Mouse (Mus musculus): Measurements from ENCODE around the gene Dlg2. TPM values are rescaled to one million over a fixed set of nuclear protein-coding genes. Genes with fewer than 3 reads are reported as not detected.

Gene Dlg2
- polyA plus RNA-seq, 1 experiment, result 0.85 TPM

DNA sequence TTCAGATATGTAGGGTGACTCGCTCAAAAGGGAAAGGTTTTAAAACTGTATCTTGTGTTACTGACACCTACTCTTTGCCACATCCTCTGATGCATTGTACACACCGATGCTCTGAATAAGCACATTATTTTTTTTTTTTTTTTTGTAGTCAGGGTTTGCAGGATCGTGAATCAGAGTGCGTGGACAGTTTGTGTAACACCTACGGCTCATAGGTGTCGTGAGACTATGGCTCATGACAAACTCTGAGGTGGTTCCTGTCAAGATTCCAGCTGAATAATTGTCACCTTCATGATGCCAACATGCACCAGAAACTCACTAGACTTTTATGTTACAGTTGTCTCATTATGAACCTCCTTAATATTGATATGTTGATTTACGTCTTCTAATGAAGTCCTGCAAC is 620.0 kb downstream of the Dlg2 start:
- H3K36me3 ChIP-seq (ENCODE audit: control insufficient read depth, insufficient read depth, low read length, poor library complexity, severe bottlenecking), result no peaks in the 10 kb centered on the region
- H3K4me1 ChIP-seq (ENCODE audit: control insufficient read depth, insufficient read depth, low read length), result no peaks in the 10 kb centered on the region
- no peak overlapping the region for H3K4me3 ChIP-seq (ENCODE audit: low read depth, low read length)
- TF ChIP-seq EP300 (IDR thresholded peaks at IDR 0.05; ENCODE audit: insufficient read depth, low read depth, low read length), result no peak
- no peak for TF ChIP-seq POLR2A (IDR thresholded peaks at IDR 0.05; ENCODE audit: insufficient read depth, low read length)
- TF ChIP-seq CTCF (IDR thresholded peaks at IDR 0.05; ENCODE audit: low read depth, low read length), result no peak
- H3K9me3 ChIP-seq (replicated peaks; ENCODE audit: control insufficient read depth, insufficient read depth, low read length, poor library complexity, severe bottlenecking), result no peaks in the 10 kb centered on the region
- no peak overlapping the region for H3K9ac ChIP-seq (ENCODE audit: low read depth, poor library complexity, severe bottlenecking)
- no peaks in the 10 kb centered on the region for H3K27me3 ChIP-seq (ENCODE audit: control insufficient read depth, insufficient read depth, low read length, poor library complexity, severe bottlenecking)
- no peak overlapping the region for H3K27ac ChIP-seq (ENCODE audit: insufficient read depth, low read length)

DNA sequence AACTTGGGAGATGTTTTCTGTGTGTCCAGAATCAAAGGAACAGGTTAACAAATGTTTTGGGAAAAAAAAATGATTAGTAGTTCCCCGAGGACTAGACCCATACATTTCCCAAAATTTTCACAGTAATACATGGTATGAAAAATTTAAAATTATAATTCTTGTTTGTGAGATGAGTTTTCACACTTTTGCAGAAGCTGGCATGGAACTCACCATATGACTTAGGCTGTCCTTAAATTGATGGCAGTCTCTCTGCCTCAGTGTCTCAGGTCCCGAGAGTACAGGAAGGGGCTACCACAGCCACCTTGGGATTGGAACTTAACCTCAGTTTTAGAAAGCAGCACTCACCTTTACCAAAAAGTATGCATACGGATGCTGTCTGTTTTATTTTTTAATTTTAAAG is 622.0 kb downstream of the Dlg2 start:
- TF ChIP-seq POLR2A (IDR thresholded peaks at IDR 0.05; ENCODE audit: insufficient read depth, low read length) (no peak), EP300 (IDR thresholded peaks at IDR 0.05; ENCODE audit: insufficient read depth, low read depth, low read length) (no peak), CTCF (IDR thresholded peaks at IDR 0.05; ENCODE audit: low read depth, low read length) (no peak)
- Histone ChIP-seq H3K9me3 (replicated peaks; ENCODE audit: control insufficient read depth, insufficient read depth, low read length, poor library complexity, severe bottlenecking) (no peaks in the 10 kb centered on the region), H3K27ac (ENCODE audit: insufficient read depth, low read length) (no peak overlapping the region), H3K4me1 (ENCODE audit: control insufficient read depth, insufficient read depth, low read length) (no peaks in the 10 kb centered on the region), H3K4me3 (ENCODE audit: low read depth, low read length) (no peak overlapping the region), H3K36me3 (ENCODE audit: control insufficient read depth, insufficient read depth, low read length, poor library complexity, severe bottlenecking) (no peaks in the 10 kb centered on the region), H3K9ac (ENCODE audit: low read depth, poor library complexity, severe bottlenecking) (no peak overlapping the region), H3K27me3 (ENCODE audit: control insufficient read depth, insufficient read depth, low read length, poor library complexity, severe bottlenecking) (no peaks in the 10 kb centered on the region; the same call in 1 of the 2 replicates)

DNA sequence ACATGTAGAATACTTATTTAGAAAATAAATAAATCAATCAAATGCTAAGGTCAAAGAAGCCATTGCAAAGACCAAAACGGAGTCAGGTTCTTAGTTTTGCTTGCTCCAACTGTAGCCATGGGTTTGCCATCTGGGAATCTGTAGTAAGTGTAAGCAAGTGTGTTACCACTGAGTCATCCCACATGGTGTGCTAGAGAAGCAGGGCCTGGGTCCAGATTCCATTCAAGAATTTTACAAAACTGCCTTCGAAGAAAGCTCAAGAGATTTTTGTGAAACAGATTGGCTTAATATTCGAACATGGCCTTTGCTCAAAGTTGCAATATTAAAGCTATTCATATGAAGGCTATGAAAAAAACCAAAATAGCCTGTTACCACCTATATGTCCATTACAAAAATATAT is 633.1 kb downstream of the Dlg2 start:
- no peaks in the 10 kb centered on the region for H3K4me1 ChIP-seq (ENCODE audit: control insufficient read depth, insufficient read depth, low read length)
- no peak for TF ChIP-seq CTCF (IDR thresholded peaks at IDR 0.05; ENCODE audit: low read depth, low read length)
- H3K9ac ChIP-seq (ENCODE audit: low read depth, poor library complexity, severe bottlenecking), result no peak overlapping the region
- no peak overlapping the region for H3K27ac ChIP-seq (ENCODE audit: insufficient read depth, low read length)
- H3K36me3 ChIP-seq (ENCODE audit: control insufficient read depth, insufficient read depth, low read length, poor library complexity, severe bottlenecking), result no peaks in the 10 kb centered on the region
- no peaks in the 10 kb centered on the region for H3K9me3 ChIP-seq (replicated peaks; ENCODE audit: control insufficient read depth, insufficient read depth, low read length, poor library complexity, severe bottlenecking)
- no peaks in the 10 kb centered on the region for H3K27me3 ChIP-seq (ENCODE audit: control insufficient read depth, insufficient read depth, low read length, poor library complexity, severe bottlenecking)
- H3K4me3 ChIP-seq (ENCODE audit: low read depth, low read length), result no peak overlapping the region

DNA sequence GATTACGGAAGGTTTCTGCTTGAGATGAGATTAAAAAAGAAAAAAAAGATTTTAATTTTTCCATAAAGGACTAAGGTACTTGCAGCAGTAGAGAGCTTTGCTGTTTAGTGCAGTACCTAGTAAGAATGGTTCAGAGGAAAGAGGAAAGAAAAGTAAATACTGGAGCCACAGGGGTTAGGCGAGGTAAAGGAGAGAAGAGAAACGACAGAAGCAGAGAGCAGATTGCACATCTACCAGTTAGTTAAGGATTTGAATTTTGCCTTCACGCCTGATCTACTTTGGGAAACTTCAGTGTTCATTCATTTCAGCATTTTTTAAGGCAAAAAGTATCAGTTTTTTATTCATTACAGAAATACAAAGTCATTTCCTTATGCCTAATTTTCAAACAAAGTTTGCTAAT is 655.7 kb downstream of the Dlg2 start:
- H3K27ac ChIP-seq (ENCODE audit: insufficient read depth, low read length), result no peak overlapping the region
- no peaks in the 10 kb centered on the region for H3K36me3 ChIP-seq (ENCODE audit: control insufficient read depth, insufficient read depth, low read length, poor library complexity, severe bottlenecking)
- no peak for TF ChIP-seq POLR2A (IDR thresholded peaks at IDR 0.05; ENCODE audit: insufficient read depth, low read length)
- TF ChIP-seq EP300 (IDR thresholded peaks at IDR 0.05; ENCODE audit: insufficient read depth, low read depth, low read length), result no peak
- no peak for TF ChIP-seq CTCF (IDR thresholded peaks at IDR 0.05; ENCODE audit: low read depth, low read length)
- no peaks in the 10 kb centered on the region for H3K4me1 ChIP-seq (ENCODE audit: control insufficient read depth, insufficient read depth, low read length)
- H3K4me3 ChIP-seq (ENCODE audit: low read depth, low read length), result no peak overlapping the region
- H3K27me3 ChIP-seq (ENCODE audit: control insufficient read depth, insufficient read depth, low read length, poor library complexity, severe bottlenecking), result no peaks in the 10 kb centered on the region
- H3K9ac ChIP-seq (ENCODE audit: low read depth, poor library complexity, severe bottlenecking), result no peak overlapping the region
- no peaks in the 10 kb centered on the region for H3K9me3 ChIP-seq (replicated peaks; ENCODE audit: control insufficient read depth, insufficient read depth, low read length, poor library complexity, severe bottlenecking)

DNA sequence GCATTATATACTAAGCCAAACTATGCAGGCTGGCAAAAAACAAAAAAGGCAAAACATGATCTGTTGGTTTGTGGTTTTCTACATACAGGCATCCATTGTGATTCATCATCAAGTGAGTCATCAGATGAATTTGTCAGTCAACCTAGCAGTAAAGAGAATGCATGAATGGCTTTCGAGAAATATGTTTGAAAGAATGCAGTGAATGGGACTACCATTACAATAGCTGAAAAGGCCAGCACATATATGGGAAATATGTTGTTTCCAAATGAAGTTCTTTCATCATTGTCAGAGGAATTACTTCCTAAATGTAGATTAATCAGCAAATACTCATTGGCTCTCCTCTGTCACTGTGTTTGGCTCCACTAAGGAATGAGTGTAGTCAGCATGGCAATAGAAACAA is 677.6 kb downstream of the Dlg2 start:
- Histone ChIP-seq H3K27me3 (ENCODE audit: control insufficient read depth, insufficient read depth, low read length, poor library complexity, severe bottlenecking) (no peaks in the 10 kb centered on the region), H3K4me1 (ENCODE audit: control insufficient read depth, insufficient read depth, low read length) (no peaks in the 10 kb centered on the region), H3K27ac (ENCODE audit: insufficient read depth, low read length) (no peak overlapping the region), H3K4me3 (ENCODE audit: low read depth, low read length) (no peak overlapping the region), H3K36me3 (ENCODE audit: control insufficient read depth, insufficient read depth, low read length, poor library complexity, severe bottlenecking) (no peaks in the 10 kb centered on the region), H3K9ac (ENCODE audit: low read depth, poor library complexity, severe bottlenecking) (no peak overlapping the region), H3K9me3 (replicated peaks; ENCODE audit: control insufficient read depth, insufficient read depth, low read length, poor library complexity, severe bottlenecking) (no peaks in the 10 kb centered on the region)
- no peak for TF ChIP-seq CTCF (IDR thresholded peaks at IDR 0.05; ENCODE audit: low read depth, low read length)
- TF ChIP-seq EP300 (IDR thresholded peaks at IDR 0.05; ENCODE audit: insufficient read depth, low read depth, low read length), result no peak
- no peak for TF ChIP-seq POLR2A (IDR thresholded peaks at IDR 0.05; ENCODE audit: insufficient read depth, low read length)

DNA sequence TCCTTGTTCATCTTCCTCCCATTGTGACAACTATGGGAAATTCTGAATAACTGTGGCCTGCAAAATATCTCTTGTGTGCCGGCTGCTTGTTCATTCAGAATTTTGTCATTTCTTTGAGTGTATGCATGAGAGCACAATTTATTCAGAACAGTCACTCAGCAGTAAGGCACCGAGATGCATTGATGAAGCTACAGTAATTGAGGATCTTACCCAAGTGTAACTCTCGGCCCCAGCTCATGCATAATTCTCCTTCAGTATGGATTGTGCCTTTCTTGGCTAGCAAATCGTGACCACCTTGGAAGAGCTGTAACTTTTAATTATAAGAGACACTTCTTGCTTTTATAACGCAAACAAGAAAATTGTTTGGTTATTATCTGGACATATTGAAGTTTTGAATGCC is 682.7 kb downstream of the Dlg2 start:
- Histone ChIP-seq H3K27me3 (ENCODE audit: control insufficient read depth, insufficient read depth, low read length, poor library complexity, severe bottlenecking) (no peaks in the 10 kb centered on the region), H3K27ac (ENCODE audit: insufficient read depth, low read length) (no peak overlapping the region), H3K4me3 (ENCODE audit: low read depth, low read length) (no peak overlapping the region), H3K36me3 (ENCODE audit: control insufficient read depth, insufficient read depth, low read length, poor library complexity, severe bottlenecking) (no peaks in the 10 kb centered on the region), H3K9me3 (replicated peaks; ENCODE audit: control insufficient read depth, insufficient read depth, low read length, poor library complexity, severe bottlenecking) (no peaks in the 10 kb centered on the region), H3K4me1 (ENCODE audit: control insufficient read depth, insufficient read depth, low read length) (no peaks in the 10 kb centered on the region), H3K9ac (ENCODE audit: low read depth, poor library complexity, severe bottlenecking) (no peak overlapping the region)
- TF ChIP-seq EP300 (IDR thresholded peaks at IDR 0.05; ENCODE audit: insufficient read depth, low read depth, low read length), result no peak
- no peak for TF ChIP-seq CTCF (IDR thresholded peaks at IDR 0.05; ENCODE audit: low read depth, low read length)
- TF ChIP-seq POLR2A (IDR thresholded peaks at IDR 0.05; ENCODE audit: insufficient read depth, low read length), result no peak

All from ES-Bruce4 (cell line).